Mouse (Mus musculus) MEL-GATA-1-ER (cell line): ENCODE measurements at regions not wholly inside any gene's neighbourhood (a gene's known extent, or its start where the extent isn't known, plus 50 kb on each side); places are given as distances from the start of the nearest gene placed in this dataset.
A peak's percentile ranks its signal among the peaks of the same experiment; 100 is the strongest.
"Not testable (repeated sequence)": the region's sequence is repeated elsewhere in the genome, so short reads cannot be mapped to it uniquely, and the experiment has no call there.

Source experiments
- DNase-seq: peaks from one replicate; pipeline ENCODE4 v3.0.0-alpha.2; 2012; ENCODE audit warnings: low read depth; ENCODE audit errors: extremely low read depth

DNA sequence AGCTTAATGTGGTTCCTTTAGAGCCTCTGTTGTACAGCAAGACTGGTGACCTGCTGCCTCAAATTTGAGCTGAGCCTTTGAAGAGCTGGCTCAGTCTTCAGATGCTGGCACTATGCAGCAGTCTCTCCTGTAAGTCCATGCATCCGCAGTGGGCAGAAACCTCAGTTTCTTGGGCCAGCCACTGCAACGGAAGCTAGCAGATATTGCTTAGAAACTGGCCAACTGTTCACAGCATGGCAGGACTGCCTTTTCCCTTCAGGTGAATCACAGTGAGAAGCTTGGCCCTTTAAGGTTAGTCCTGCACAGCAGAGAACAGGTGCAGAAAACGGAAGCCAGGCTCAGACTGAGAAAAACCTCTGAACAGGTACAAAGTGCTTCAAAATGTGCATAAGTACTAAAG, 1976.8 kb upstream of the G6pd2 start:
- DNase-seq, result no peak

DNA sequence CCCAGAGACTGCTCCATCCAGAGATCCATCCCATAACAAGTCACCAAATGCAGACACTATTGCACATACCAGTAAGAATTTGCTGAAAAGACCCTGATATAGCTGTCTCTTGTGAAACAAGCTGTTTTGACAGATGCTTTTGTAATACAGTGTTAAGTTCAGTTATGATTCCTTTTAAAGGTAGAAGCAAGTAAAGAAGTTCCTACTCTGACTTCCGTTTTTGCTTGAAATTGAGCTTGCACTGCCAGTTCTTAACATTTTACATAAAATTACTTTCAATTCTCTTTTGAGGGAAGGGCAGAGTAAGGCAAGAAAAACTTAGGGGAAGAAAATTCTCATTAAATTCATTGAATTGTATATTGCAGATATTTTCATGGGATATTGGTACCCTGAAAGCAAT, 1962.9 kb upstream of the G6pd2 start:
- no peak for DNase-seq

DNA sequence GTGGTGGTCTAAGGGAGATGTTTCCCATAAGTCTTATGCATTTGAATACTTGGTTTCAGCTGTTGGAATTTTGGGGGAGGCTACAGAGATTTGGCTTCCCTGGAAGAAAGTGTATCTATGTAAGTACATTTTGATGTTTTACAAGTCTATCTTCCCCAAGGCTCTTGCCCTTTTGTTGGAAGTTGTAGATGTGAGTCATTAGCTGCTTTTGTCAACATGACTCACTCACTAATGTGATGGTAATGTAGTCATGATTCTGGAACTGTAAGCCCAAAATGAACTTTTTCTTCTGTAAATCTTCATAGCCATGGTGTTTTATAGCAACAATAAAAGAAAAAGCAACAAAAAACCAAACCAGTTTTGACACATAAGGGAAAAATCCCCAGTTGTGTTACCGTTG, 1961.0 kb upstream of the G6pd2 start:
- DNase-seq, result no peak

DNA sequence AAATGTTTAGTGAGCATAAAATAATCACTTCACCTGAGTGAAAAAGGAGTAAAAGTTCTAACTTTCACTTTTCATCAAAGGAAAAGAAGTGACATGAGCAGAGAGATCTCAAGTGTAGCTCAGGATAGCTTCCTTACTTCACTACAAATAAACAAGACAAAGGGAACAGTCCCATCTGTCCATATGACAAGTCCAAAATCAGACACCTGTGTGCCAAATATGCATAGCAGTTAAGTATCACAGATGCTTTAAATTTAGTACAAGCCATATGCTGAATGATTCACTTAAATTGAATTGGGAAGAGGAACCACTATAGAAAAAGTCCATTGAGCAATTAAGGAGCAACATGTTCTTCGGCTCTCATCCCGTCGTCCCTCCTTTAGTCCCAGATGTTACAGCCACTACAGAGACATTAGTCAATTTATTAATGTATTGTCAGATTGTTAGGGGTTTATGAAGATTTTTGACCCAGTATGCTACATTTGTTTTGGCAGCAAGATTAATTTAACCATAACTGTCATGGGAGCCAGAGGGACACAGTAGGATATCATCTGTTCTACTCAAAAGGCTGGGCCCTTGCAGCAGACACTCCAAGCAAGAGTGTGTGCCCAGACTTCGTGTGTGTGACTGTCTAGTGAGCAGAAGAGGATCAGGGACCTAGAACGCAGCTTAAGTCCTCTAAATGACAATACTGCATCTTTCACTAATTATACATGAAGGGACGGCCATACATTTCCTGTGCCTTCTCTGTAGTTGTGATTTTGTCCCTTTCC, 1914.5 kb upstream of the G6pd2 start:
- no peak for DNase-seq

DNA sequence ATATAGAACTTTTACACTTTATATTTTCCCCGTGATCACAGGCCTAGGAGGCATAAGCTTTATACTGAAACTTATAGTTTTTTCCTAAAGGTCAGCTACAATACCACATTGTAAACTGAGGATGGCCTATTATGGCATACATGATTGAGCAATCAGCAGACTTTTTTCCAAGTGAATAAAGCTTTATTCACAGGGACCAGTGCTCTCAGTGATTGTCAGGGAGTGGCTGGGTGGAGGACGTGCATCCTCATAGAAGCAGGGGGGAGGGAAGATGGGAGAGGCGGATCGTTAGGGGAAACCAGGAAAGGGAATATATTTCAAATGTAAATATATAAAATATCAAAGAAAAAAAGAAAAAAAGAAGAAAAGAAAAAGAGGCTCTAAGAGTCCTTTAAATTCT, 1886.7 kb upstream of the G6pd2 start:
- no peak for DNase-seq

DNA sequence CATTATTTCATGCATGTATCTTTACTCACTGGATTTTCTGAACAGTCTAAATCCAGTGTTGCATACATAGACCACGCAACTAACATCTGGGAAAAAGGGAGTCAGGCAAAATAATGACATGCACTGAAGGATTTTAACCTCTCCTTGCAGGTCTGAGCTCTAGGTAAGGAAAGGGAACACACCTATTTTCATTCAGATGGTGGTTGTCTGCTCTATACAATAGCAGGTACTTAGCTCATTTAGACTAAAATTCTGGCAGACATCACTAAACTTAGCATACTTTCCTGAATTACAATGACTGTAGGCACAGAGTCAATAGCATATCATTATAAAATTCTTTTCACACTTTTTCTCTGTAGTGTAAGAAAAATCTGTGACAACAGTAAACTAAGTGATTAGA, 1867.8 kb upstream of the G6pd2 start:
- DNase-seq, result no peak

DNA sequence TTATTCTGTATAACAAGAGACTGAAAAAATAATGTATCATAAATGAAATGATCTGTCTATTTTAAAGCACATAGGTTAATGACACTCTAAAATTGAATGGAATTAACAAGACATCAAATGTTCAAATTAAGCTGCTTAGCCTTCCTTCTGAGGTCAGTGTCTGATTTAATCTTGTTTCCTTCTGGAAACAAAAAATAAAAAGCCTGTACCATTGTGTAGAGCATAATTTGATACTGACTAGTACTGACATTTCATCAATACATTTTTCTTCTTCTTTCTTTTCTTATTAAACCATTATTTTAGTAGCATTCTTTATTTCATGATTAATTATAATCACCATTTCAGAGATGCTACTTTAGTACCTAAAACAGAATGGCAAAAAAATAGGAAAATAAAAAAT, 1862.9 kb upstream of the G6pd2 start:
- no peak for DNase-seq

DNA sequence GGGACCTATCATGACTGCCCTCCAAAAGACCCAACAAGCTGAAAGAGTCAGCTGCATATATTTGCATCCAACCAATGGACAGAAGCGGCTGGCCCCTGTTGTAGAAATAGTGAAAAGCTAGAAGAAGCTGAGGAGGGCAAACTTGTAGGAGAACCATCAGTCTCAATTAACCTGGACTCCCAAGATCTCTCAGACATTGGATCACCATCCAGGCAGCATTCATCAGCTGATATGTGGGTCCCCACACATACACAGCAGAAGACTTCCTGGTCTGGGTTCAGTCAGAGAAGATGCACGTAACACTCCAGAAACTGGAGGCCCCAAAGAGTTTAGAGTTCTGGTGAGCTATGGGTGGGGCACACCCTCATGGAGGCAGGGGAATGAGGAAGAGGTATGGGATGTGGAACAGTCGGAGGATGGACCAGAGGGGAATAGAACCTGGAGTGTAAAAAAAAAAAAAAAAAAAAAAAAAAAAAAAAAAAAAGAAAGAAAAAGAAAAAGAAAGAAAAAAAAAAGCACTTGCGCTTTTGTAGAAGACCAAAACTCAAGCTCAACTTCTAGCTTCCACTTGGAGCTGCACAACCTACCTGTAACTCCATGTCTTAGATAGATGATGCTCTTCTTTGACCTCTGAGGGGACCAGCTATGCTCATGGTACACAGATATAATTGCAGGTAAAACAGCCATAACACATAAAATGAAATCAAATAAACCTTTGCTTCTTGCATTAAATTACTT, 1860.6 kb upstream of the G6pd2 start:
- DNase-seq, result no peak

DNA sequence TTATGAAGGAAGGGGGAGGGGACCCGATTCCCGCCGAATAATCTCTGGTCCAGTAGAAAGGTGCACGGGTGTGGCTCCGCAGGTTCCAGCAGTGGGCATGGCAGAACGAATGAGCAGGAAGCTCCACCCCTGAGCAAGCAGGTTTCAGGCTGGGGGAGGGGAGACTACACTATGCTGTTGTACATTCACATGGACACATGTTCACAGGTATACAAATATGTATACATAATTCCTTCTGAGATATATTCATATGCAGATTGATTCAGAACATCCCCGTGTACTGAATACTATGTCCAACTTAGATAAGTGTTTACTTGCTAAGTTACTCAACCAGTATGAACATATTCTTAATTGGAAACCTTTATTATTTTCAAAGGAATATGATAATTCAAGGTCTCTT, 1852.4 kb upstream of the G6pd2 start:
- DNase-seq, result not testable (repeated sequence)

DNA sequence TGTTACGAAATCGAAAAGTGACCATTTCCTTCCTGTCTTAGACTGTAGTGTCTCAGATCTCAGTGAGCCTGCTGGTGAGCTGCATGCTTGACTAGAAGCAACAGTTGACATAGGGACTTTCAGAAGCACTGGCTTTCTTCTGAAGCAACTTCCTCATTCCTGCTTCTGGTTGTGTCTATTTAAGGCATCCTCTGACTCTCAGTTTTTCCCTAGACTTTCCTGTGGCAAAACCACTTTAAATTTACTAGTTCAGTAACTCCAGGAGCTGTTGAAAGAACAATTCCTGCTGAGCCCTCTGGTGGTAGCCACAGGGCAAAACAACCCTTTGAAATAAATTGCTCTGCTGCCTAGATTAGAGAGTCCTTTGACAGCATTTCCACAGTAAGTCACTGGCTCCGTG, 1811.9 kb upstream of the G6pd2 start:
- DNase-seq, result peak; percentile 20

DNA sequence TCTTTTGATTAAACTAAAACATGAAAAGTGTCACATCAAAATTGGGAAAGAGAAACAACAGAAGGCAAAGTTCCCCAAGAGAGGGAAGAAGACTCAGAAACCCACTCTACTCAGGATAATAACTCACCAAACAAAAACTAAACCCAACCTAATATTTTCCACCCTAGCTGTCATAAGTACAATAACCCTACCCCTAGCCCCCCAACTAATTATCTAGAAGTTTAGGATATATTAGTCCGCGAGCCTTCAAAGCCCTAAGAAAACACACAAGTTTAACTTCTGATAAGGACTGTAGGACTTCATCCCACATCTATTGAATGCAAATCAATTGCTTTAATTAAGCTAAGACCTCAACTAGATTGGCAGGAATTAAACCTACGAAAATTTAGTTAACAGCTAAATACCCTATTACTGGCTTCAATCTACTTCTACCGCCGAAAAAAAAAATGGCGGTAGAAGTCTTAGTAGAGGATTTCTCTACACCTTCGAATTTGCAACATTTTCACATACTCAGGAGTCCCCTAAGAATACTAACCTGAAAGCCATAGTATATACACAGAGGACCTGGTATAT, 1765.9 kb upstream of the G6pd2 start:
- DNase-seq, result peak; percentile 2

DNA sequence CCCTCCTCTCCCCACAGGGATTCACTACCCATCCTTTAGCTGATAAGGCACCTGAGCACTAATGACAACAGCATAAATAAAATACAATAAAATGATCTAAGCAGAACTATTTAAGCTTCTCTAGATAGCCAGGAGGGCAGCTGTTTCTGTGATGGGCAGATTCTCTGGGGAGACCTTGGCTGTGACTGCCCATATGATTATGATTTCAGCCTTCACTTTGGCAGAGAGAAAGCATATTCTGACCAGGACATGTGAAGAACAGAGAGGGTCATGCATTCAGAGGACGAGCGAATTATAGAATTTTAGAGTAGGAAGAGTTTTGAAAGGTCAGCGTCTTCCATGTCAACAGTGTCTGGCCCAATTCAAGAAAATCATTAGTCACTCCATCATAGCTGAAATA, 1759.6 kb upstream of the G6pd2 start:
- no peak for DNase-seq

DNA sequence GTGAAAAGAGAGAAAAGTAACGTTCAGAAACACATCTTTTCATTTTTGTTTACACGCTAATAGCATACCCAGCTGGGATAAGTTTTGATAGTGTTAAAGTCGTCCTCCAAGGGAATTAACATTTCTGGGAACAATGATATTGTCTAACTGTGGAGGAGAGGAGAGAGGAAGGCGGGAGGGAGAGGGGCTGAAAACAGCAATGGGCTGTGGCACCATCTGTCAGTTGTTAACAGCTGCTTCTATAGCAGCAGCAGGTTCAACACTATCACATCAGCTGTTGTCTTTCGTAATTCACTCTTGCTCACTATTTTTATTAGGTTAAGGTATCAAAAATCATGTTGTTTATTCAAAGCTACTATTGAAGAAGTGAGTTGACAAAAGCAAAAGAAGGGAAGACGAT, 1747.4 kb upstream of the G6pd2 start:
- DNase-seq, result no peak
